Mouse (Mus musculus): Measurements from ENCODE around the gene Stxbp3.
"Not testable (repeated sequence)": the region's sequence is repeated elsewhere in the genome, so short reads cannot be mapped to it uniquely, and the experiment has no call there.

The Stxbp3 gene

DNA sequence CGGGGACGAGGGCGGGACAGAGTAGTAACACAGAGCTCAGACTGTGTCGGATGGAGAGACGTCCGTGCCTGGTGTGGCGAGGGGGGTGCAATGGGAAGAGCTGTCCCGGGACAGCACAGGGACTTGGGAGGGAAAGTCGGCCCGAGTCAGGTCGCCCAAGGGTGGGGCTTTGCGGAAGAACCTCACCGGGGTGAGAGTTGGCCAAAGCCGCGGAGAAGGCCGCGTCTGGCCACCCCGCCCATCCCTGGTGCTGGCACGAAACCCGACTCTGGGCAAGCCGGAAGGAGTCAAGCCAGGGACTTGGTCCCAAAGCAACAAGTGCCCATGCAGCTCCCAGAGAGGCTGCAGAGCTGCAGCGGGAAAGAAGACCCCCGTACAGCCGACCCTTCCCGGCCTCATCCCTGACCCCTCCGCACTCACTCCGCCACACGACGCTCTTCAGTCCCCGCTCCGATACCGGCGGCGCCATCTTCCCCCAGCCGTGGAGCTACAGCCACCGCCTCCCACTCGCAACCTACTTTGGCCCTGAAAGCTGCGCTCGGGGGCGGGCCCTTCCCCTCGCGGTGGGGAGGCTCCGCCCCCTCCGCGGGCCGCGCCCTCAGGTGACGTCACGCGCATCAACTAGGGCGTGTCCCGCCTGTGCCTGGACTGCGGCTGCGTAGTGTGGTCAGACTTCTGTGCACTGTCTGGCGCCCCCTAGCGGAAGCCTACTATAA lies at the start of gene Stxbp3:
TSS of gene Stxbp3 (minus strand) at position 527 of the 716 bp plus-strand sequence.
- DNase-seq, result peak; percentile 100

DNA sequence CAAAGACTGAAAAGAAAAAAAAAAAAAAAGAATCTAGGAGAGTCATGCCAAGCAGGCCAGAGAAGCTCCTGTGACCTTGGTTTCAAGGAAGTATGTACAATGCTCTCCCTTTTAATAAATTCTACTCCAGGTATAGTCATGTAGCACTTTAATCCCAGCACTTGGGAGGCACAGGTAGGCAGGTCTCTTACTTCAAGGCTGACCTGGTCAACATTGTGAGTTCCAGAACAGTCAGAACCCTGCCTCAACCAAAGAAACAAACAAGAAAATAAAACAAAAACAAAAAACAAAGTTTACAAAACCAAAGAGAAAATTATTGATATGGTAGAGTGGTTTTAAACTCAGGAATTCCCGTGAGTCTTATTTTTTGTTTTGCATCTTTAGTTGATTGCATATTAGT lies 49.6 kb upstream of the Stxbp3 start, which contains the start of gene Fndc7:
TSS of gene Fndc7 (minus strand) at position 101 of the 400 bp plus-strand sequence.
- no peak for DNase-seq

DNA sequence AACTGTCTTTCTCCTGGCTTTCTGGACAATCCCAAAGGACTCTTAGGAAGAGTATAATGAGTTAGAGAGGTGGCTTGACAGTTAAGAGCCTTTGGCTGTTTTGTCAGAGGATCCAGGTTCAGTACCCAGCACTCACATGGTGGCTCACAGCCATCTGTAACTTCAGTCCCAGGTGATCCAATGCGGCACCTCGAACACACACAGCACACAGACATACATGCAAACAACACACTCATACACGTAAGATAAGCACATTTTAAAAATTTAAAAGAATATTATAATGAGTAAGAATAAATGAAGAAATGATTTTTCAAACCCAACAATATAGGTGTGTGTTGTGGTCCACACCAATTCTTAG lies 47.3 kb upstream of the Stxbp3 start:
- DNase-seq, result no peak

DNA sequence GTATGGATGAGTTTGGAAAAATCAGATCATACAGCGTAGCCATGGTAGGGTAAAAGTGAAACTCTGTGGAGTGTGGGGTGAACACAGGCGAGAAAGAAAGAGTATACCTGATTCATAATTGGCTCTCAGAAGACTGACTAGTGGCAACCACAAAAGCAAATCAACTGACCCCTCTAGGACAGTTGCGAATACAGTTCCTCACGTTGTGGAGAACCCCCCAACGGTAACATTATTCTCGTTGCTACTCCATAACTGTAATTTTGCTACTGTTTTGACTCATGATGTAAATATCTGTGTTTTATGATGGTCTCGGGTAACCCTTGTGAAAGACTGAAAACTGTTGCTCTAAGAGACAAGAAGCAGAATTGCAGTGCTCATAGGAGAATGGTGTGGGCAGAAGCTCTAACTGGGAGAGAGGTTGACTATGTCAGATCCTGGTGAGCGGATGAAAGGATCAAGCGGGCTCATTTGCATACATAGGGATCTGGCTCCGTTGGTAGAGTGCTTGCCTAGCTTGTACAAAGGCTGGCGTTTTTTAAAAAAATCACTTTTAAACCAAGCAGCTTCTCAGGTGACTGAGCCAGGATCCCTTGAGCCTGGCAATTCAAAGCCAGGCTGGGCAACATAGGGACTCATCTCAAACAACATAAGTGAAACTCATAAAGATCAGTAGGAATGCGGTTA lies 46.8 kb upstream of the Stxbp3 start:
- no peak for DNase-seq

DNA sequence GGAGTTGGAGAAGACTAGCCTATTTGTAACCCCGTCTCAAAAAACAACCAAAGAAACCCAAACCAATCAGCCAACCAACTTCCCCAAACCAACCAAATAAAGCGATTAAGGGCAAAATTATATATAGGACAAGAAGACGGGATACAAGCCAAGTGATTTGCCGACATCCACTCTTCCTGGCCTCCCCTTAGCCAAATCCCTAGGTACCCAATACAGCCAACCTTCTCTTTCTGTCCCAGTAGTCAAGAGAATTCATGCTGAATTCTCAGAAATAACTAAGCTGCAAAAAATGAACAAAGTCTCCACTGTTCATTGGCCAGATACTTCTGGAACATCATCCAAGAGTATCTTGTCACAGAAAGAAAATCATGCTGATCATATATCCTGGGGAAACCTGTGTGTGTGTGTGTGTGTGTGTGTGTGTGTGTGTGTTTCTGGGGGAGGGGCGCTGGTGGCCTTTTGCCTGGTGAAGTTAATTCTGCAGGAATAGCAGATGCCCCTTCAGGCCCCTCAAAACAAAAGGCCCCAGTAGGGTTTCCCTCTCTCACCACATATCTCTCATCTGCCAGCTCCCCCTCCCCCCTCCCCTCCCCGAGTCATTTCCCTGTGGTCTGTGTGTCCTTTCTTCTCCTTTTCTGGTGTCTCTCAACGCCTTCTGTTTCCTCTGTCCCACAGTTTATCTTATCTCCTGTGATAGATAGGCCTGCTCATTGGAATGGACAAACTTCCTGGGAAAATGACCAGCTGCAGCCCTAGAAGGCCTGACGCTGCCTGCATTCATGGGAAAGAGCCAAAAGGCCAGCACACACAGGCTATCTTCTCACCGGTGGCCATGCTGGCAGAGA lies 45.6 kb upstream of the Stxbp3 start:
- no peak for DNase-seq

DNA sequence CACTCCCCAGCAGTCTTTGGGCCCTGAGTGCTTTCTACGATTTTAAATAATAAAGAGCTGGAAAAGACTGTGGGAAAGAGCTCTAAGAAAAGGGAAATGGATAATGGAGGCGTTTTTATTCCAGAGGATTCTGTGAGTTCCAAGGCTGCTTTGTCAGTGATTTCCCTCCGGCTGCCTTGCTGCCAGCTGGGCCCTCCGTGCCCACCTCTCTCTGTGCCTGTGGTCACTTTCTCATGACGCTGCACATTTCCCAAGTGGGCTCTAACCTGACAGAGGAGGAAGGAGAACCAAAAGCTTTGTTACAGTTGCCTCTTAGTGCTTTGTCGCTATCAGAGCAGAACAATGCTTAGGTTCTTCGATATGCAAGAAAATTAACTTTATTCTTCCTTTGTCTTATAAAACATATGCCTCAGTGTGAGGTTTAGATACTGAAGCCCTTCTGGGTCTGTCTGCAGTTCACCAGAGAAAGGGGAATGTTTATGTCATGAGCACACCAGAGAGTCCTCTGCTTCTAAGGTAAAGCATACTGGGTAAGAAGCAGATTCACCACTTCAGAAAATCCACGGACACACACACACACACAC lies 44.5 kb upstream of the Stxbp3 start:
- DNase-seq, result no peak

DNA sequence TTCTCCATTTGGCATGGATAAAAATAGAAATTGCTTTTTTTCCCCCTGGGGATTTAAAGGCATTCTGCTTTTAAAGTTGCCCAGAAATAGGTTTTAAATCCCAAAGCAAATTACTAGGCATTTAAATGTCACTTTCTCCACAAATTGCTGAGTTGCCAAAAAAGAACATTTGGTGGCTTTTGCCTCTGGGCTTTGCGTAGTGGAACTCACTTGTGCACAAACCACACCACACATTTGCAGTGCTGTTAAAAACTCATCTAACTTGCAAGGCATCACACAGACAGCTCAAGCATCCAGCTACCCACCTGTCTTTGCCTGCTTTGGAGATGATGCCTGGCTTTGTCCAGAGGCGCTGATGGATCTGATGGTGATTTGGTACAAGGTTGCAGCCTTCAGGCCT lies 42.7 kb upstream of the Stxbp3 start:
- peak in 1 of 2 experiments; percentile 29 for DNase-seq

DNA sequence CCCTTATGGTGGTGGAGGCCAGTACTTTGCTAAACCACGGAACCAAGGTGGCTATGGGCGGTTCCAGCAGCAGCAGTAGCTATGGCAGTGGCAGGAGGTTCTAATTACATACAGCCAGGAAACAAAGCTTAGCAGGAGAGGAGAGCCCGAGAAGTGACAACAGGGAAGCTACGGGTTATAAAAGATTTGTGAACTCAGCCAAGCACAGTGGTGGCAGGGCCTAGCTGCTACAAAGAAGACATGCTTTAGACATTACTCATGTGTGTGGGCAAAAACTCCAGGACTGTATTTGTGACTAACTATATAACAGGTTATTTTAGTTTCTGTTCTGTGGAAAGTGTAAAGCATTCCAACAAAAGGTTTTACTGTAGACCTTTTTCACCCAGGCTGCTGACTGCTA lies 41.5 kb upstream of the Stxbp3 start:
- not testable (repeated sequence) for DNase-seq

DNA sequence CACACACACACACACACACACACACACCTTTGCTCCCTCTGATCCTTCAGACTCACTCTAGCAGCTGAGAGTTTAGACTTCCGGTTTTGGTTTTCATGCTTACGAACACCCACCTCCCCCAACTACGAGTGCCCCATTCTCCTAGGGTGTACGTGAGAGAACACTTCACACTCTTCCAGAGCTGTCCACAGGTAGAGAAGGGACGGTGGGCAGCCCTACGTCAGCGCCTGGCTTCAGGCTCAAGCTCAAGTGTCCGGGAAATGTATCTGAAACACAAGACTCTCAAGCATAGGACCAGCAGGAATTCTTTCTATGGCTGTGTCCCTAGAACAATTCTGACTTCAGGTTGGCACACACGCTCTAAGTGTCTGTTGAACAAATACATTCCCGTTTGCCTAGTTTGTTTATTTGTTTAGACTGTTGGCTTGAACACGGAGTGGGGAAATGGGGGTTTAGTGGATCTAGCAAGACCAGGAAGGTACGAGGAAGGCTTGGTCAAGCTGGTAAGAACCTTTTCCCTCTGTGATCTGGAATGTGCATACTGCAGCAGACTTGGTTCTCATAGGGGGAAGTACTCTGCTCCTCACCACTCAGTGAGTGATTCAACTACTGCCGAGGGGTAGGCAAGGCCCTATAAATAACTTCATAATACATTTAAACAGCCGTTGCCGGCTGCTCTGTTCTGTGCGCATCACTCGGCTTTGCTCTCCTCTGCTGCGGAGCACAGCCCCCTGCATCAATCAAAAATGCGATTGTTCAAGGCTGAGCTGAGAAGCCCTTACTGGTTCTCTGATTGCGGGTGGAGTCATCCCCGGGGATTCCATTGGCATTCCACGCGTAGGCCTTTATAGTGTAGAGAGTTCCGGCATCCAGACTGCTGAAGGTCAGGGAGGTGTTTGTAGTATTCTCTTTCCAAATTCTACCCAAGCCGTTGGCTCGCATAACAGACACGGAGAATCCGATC lies 40.5 kb upstream of the Stxbp3 start:
- peak; percentile 63 to 67 for DNase-seq

DNA sequence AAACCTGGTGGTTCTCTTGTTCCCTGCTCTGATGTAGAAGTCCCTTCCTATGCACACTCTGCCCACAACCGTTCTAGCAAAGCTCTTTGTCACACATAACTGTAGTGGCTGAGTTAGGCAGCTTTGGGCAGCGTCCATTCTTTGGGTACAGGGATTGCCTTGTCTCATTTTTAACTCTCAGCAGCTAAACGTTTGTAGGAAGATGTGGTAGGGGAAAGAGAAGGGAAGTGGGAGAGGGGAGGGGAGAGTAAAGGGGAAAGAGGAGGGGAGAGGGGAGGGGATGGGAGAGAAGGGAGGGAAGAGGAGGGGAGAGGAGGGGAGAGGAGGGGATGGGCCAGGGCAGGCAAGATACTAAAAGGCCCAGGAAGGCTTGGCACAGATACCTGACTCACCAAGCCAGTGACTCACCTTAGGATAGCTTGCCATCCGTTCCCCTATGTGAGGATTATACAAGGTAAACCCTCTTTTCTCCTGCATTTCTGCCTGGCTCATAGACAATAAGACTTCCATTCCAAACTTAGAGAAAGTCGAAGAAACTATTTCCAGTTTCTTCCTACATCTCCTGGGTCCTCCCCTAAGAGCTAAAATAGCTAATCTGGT lies 39.6 kb upstream of the Stxbp3 start:
- no peak for DNase-seq

DNA sequence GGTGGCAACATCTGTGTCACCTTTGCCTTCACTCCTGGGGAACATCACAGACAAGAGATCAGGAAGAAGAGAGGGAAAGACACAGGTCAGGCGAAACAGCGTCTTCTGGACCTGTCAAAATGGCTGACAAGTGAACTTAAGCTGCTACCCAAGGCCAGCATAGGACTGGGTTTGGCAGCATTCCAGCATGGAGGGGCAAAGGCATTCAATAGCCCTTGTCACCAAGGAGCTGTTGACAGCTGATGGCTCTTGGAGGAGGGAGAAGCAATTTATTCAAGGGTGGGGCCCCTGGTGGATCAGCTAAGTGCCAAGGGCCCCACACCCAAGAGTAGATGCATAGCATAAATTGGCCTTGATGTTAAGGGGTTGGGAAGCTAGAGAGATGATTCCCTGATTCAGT lies 38.8 kb upstream of the Stxbp3 start:
- no peak for DNase-seq

DNA sequence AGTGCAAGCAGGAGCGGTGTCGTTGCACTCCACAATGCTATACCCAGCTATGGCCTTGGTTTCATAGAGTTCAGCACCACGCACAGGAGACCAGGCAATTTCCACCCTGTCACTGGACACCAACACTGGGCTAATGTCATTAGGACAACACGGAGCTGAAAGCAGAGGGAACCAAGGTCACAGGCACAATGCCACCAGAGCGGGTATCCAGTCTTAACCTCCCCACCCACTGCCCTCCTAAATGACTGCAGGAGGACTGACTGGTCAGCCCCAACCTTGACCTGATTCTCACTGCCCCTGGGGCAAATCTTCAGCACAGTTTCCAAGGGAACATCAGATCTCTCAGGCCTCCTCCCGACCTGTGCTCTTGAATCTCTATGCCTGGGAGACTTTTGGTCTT lies 30.3 kb upstream of the Stxbp3 start:
- no peak for DNase-seq

DNA sequence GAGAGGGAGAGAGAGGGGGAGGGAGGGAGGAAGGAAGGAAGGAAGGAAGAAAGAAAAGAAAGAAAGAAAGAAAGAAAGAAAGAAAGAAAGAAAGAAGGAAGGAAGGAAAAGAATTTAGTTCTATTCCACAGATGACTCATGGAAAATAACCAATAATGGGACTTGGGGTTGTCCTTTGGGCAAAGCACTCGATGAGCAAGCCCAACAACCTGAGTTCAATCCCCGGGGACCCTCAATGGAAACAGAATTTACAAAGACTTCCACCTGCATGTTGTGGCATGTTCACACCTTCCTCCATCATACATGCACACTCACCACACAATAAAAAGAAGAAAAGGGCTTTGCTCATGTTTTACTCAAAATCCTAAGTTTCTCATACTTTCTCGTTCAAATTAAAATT lies 27.1 kb upstream of the Stxbp3 start:
- no peak for DNase-seq

DNA sequence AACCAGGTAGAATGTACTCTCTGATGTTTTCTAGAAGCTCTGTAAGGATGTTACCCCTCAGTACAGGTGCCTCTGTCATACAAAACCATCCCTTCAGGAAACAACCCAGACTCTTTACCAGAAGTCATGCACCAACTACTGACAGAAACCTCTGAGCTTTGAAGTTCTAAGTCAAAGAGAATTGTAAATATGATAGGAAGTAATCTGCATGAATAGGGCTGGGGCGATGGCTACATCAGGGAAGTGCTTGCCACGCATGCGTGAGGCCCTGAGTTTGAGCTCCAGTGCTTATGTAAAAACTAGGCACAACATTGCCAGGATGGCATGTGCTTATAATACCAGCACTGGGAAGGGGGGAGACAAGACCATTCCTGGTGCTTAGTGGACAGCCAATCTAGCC lies 25.4 kb upstream of the Stxbp3 start:
- DNase-seq, result no peak

DNA sequence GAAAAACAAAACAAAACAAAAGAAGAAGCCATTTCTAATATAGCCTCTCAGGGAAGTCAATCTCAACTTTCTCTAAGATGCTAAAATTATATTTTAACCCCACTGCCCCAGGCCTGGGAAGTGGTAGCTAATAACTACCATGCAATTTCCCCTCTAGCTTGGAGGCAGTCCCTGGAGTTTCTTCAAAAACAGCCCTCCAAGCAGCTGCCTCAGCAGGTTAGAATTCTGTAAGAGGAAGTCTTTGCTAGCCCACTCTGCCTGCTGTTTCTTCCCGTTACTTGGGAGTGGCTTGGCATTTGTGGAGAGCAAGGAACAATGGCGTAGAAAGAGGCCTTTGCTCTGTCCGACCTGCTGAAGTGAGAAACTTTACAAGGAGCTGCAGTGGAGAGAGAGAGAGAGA lies 24.8 kb upstream of the Stxbp3 start:
- no peak for DNase-seq

DNA sequence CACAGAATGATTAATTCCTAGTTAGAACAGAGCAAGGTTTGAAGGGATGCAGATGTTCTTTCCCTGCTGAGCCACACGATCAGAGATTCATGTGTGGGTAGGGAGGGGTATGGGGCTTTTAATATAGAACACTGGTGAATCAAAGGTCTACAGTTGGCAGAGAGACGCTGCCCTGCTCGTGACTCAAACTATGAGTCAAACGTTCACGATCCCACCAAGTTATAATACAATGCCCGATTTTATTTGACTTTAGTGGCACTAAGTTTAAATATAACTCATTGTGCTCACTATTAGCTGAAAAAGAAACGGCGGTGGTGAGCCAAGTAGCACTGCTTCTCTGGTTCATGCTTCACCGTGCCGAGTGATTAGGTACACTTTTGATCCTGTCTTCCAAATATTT lies 22.8 kb upstream of the Stxbp3 start:
- no peak for DNase-seq

DNA sequence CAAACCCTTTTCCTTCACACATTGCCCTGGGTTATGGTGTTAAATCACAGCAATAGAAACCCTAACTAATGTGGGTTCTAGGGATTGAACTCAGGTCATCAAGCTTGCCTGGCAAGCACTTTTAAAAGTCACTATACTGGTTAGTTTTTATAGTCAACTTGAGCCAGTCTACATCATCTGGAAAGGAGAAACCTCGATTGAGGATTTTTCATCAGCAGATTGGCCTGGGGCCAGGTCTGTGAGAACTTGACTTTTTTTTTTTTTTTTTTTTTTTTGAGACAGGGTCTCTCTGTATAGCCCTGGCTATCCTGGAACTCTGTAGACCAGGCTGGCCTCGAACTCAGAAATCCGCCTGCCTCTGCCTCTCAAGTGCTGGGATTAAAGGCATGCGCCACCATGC lies 22.0 kb upstream of the Stxbp3 start:
- DNase-seq, result not testable (repeated sequence)

DNA sequence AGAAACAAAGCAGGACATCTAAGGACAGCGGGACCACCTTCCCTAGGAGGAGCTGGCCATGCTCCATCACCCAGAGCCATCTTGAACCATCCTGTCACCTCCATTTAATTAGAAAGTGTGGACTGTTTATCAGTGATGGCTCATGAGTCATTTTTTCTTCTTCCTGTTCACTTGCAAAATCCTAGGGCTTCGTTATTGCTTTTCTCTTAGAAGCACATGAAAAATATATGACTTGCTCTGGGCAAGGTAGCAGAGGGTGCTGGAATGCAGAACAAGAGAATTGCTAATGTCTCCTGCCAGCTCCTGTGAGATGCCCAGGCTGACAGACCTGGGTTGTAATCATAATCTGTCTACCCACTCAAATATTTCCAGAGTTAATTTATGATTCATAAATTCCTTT lies 20.5 kb upstream of the Stxbp3 start:
- no peak for DNase-seq

DNA sequence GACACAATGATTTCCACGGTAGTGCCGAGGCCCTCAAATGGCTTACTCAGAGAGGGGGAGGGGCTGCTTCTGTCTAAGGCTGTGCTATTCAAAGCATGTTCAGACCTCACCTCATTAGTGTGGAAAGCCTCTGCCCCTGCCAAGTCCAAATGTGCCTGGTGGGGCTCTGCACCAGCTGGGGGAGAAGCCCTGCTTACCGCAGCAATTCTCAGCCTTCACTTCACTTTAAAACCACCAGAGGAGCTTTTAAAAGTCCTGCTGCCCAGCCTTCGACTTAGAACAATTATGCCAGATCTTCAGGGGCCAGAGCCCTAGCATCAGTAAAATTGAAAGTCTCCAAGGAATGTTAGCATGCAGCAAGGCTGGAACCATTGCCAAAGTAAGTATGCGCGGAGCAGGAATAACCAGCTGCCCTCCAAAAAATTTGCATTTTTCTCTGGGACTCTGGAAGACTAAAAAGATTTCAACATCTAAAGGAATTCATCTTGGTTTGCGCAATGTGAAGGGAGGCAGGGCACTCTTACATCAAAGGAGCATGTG lies 18.0 kb upstream of the Stxbp3 start:
- DNase-seq, result no peak

DNA sequence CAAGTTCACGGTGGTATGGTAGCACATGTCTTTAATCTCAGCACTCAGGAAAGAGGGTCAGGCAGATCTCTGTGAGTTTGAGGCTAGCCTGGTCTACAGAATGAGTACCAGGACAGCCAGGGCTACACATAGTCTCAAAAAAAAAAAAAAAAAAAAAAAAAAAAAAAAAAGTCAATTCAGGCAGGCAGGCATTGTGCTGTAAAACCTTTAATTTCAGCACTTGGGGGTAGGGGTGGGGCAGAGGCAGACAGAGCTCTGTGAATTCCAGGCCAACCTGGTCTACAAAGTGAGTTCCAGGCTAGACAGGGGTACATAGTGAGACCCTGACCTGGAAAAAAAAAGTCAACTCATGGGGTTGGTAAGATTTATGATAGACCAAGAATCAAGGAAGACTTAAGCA lies 17.4 kb upstream of the Stxbp3 start:
- DNase-seq, result no peak

DNA sequence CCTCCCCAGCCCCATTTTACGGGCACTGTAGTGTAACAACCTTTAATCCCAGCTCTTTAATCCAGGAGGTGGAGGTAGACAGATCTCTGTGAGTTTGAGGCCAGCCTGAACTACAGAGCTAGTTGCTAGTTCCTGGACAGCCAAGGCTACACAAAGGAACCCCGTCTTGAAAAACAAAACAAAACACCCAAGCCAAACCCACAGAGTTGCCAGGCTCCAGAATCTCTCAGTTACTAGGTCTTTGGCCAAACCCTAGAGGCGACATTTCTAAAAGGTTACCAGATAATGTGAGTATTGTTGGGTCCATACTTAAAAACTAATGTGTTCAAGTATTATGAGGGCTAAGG lies 16.8 kb upstream of the Stxbp3 start:
- DNase-seq, result no peak
